In genomic region chr1:153065473-153066386, GRCm38 (mm10) we compare ENCODE assay signal across 8 mouse cellular contexts.
DNase-seq lines count a peak whose midpoint lies in the region; ATAC-seq lines count a peak whose summit lies in the region.

No protein-coding gene starts in this region.

- H3K27ac ChIP-seq in hindbrain, embryonic 14.5 days, result no peak overlapping the region
- no peak overlapping the region for H3K27ac ChIP-seq in hindbrain, embryonic 12.5 days
- H3K27ac ChIP-seq in kidney, embryonic 14.5 days (ENCODE audit: low read depth, low read length), result peak overlapping the region; percentile 51; the same call in 1 of the 2 replicates
- H3K27ac ChIP-seq in lung, embryonic 16.5 days (ENCODE audit: low read length), result peak overlapping the region; percentile 96

- H3K36me3 ChIP-seq in hindbrain, embryonic 14.5 days (replicated peaks; ENCODE audit: control insufficient read depth, insufficient read depth), result no peaks in the 10 kb centered on the region
- H3K36me3 ChIP-seq in hindbrain, embryonic 12.5 days, result no peaks in the 10 kb centered on the region
- no peaks in the 10 kb centered on the region for H3K36me3 ChIP-seq in kidney, embryonic 14.5 days (ENCODE audit: control insufficient read depth, insufficient read depth, low read length)
- H3K36me3 ChIP-seq in lung, embryonic 16.5 days (ENCODE audit: control insufficient read depth, insufficient read depth, low read length), result no peaks in the 10 kb centered on the region

- H3K27me3 ChIP-seq in hindbrain, embryonic 14.5 days (ENCODE audit: control insufficient read depth, insufficient read depth, low read length), result no peaks in the 10 kb centered on the region
- H3K27me3 ChIP-seq in hindbrain, embryonic 12.5 days, result peaks cover 2% of the 10 kb centered on the region; the same call in 1 of the 2 replicates
- no peaks in the 10 kb centered on the region for H3K27me3 ChIP-seq in kidney, embryonic 14.5 days (ENCODE audit: control insufficient read depth, insufficient read depth, low read length)
- H3K27me3 ChIP-seq in lung, embryonic 16.5 days (ENCODE audit: control insufficient read depth, insufficient read depth, low read depth, low read length), result no peaks in the 10 kb centered on the region

- 81% methylated on average over 12 of the region's 12 CpGs for WGBS in hindbrain, embryonic 14.5 days
- 92% methylated on average over 12 of the region's 12 CpGs for WGBS in hindbrain, embryonic 12.5 days
- 80% methylated on average over 12 of the region's 12 CpGs for WGBS in kidney, embryonic 14.5 days
- WGBS in lung, embryonic 16.5 days, result 47% methylated on average over 12 of the region's 12 CpGs

- peak; percentile 34; the same call in 1 of the 2 replicates for ATAC-seq in hindbrain, embryonic 14.5 days (ENCODE audit: low FRiP score)
- ATAC-seq in hindbrain, embryonic 12.5 days (ENCODE audit: low FRiP score), result no peak
- peak; percentile 56; the same call in 1 of the 2 replicates for ATAC-seq in kidney, embryonic 14.5 days (ENCODE audit: low FRiP score, low TSS enrichment)
- peak; percentile 88 for ATAC-seq in lung, embryonic 16.5 days (ENCODE audit: low read depth)
- no peak for ATAC-seq in monocyte, adult 5-6 weeks (replicated peaks; ENCODE audit: insufficient number of reproducible peaks, low FRiP score, low TSS enrichment, poor library complexity, severe bottlenecking)

- H3K9ac ChIP-seq in hindbrain, embryonic 14.5 days, result no peak overlapping the region
- no peak overlapping the region for H3K9ac ChIP-seq in hindbrain, embryonic 12.5 days
- H3K9ac ChIP-seq in kidney, embryonic 14.5 days (ENCODE audit: low read depth, low read length), result 0 out of 2 replicates have a peak overlapping the region, but pooled peaks have one; percentile 4
- no peak overlapping the region for H3K9ac ChIP-seq in lung, embryonic 16.5 days (ENCODE audit: low read length)

- H3K4me1 ChIP-seq in hindbrain, embryonic 14.5 days (replicated peaks; ENCODE audit: control insufficient read depth, insufficient read depth, low read length), result peaks cover 16% of the 10 kb centered on the region
- H3K4me1 ChIP-seq in hindbrain, embryonic 12.5 days, result peaks cover 8% of the 10 kb centered on the region
- 0 out of 2 replicates have a peak, but pooled peaks cover 6% of the 10 kb centered on the region for H3K4me1 ChIP-seq in kidney, embryonic 14.5 days (ENCODE audit: control insufficient read depth, insufficient read depth, low read length)
- H3K4me1 ChIP-seq in lung, embryonic 16.5 days (replicated peaks; ENCODE audit: control insufficient read depth, insufficient read depth, low read length), result peaks cover 17% of the 10 kb centered on the region

- H3K9me3 ChIP-seq in hindbrain, embryonic 14.5 days (ENCODE audit: control insufficient read depth, low read length), result no peaks in the 10 kb centered on the region
- H3K9me3 ChIP-seq in hindbrain, embryonic 12.5 days (replicated peaks), result no peaks in the 10 kb centered on the region
- H3K9me3 ChIP-seq in kidney, embryonic 14.5 days (ENCODE audit: control insufficient read depth, low read length), result no peaks in the 10 kb centered on the region
- no peaks in the 10 kb centered on the region for H3K9me3 ChIP-seq in lung, embryonic 16.5 days (ENCODE audit: control insufficient read depth, low read length)

- no peak overlapping the region for H3K4me3 ChIP-seq in hindbrain, embryonic 14.5 days (replicated peaks; ENCODE audit: low read length)
- H3K4me3 ChIP-seq in hindbrain, embryonic 12.5 days, result no peak overlapping the region
- no peak overlapping the region for H3K4me3 ChIP-seq in kidney, embryonic 14.5 days (ENCODE audit: low read length)
- H3K4me3 ChIP-seq in lung, embryonic 16.5 days (ENCODE audit: low read length), result no peak overlapping the region

- H3K4me2 ChIP-seq in hindbrain, embryonic 14.5 days (replicated peaks), result no peak overlapping the region
- no peak overlapping the region for H3K4me2 ChIP-seq in hindbrain, embryonic 12.5 days (replicated peaks)
- no peak overlapping the region for H3K4me2 ChIP-seq in kidney, embryonic 14.5 days (replicated peaks; ENCODE audit: low read depth, low read length)
- H3K4me2 ChIP-seq in lung, embryonic 16.5 days (ENCODE audit: low read depth, low read length), result no peak overlapping the region

- DNase-seq in hindbrain, embryonic 14.5 days (ENCODE audit: low spot score), result no peak
- peak; percentile 70 for DNase-seq in adrenal gland, postnatal 14 days
- DNase-seq in gastrocnemius, postnatal 10 days, result peak; percentile 64
- DNase-seq in embryo, embryonic 10.5 days (ENCODE audit: low spot score), result no peak

Comparison
In these comparisons a context has a peak if more than half of its experiments do, and no peak if none do; other contexts are left out.
1. ATAC-seq: peak in hindbrain, embryonic 14.5 days (single experiment), kidney, embryonic 14.5 days (single experiment) and lung, embryonic 16.5 days (single experiment); none in hindbrain, embryonic 12.5 days (single experiment) and monocyte, adult 5-6 weeks (single experiment).
2. DNase-seq: peak in adrenal gland, postnatal 14 days (single experiment) and gastrocnemius, postnatal 10 days (single experiment); none in hindbrain, embryonic 14.5 days (single experiment) and embryo, embryonic 10.5 days (single experiment).
3. H3K27ac ChIP-seq: peak in kidney, embryonic 14.5 days (single experiment) and lung, embryonic 16.5 days (single experiment); none in hindbrain, embryonic 14.5 days (single experiment) and hindbrain, embryonic 12.5 days (single experiment).